In genomic region chr5:148968179-148968578, GRCm38 (mm10) we compare ENCODE assay signal across 18 mouse cellular contexts. TPM values are rescaled to one million over a fixed set of nuclear protein-coding genes. Genes with fewer than 3 reads are reported as not detected.
"Had no signal": no experiment of that assay in that cellular context is flagged by ENCODE, and none has a peak within 500 bp of the region (broad histone marks: within the 10 kb centered on the region; RNA-seq: fewer than 3 reads in every experiment).

No protein-coding gene starts in this region.

- H3K9ac ChIP-seq: hindbrain, embryonic 15.5 days; limb, embryonic 15.5 days; lung, embryonic 15.5 days; midbrain, embryonic 15.5 days; neural tube, embryonic 12.5 days had no signal

- H3K4me3 ChIP-seq: hindbrain, embryonic 15.5 days; limb, embryonic 15.5 days; lung, embryonic 15.5 days; megakaryocyte, embryonic 14.5 days; midbrain, embryonic 15.5 days; neural tube, embryonic 12.5 days had no signal

- H3K36me3 ChIP-seq: hindbrain, embryonic 15.5 days; limb, embryonic 15.5 days; lung, embryonic 15.5 days; midbrain, embryonic 15.5 days; neural tube, embryonic 12.5 days had no signal

- H3K4me2 ChIP-seq: hindbrain, embryonic 15.5 days; limb, embryonic 15.5 days; lung, embryonic 15.5 days; midbrain, embryonic 11.5 days; midbrain, embryonic 15.5 days; neural tube, embryonic 12.5 days had no signal

- H3K9me3 ChIP-seq: hindbrain, embryonic 15.5 days; limb, embryonic 15.5 days; lung, embryonic 15.5 days; midbrain, embryonic 15.5 days; neural tube, embryonic 12.5 days had no signal

- ATAC-seq: intestine, embryonic 16.5 days; midbrain, embryonic 15.5 days had no signal

- H3K27ac ChIP-seq: hindbrain, embryonic 15.5 days; lung, embryonic 15.5 days; macrophage; midbrain, embryonic 15.5 days; neural tube, embryonic 12.5 days; stomach, postnatal 0 days had no signal

- H3K27me3 ChIP-seq: hindbrain, embryonic 15.5 days; limb, embryonic 15.5 days; lung, embryonic 15.5 days; midbrain, embryonic 15.5 days; neural tube, embryonic 12.5 days had no signal

- DNase-seq: kidney, postnatal 36 days; layer of hippocampus, adult 9-11 months; layer of hippocampus, postnatal 36 days; lung, postnatal 14 days; right cerebral cortex, adult 18-20 months; right cerebral cortex, postnatal 25 days had no signal

RNA-seq across cellular contexts. Expression of gene Gm42791, which starts 26.8 kb away (rescaled TPM):
- total RNA-seq: monocyte, adult 5-6 weeks had no signal
- polyA plus RNA-seq: small intestine, adult 2 months had no signal
